Mouse (Mus musculus): ENCODE measurements around the gene D930007J09Rik. TPM values are rescaled to one million over a fixed set of nuclear protein-coding genes. Genes with fewer than 3 reads are reported as not detected.

Gene D930007J09Rik
- total RNA-seq, 2 experiments from 2014 or later, result not detected

DNA sequence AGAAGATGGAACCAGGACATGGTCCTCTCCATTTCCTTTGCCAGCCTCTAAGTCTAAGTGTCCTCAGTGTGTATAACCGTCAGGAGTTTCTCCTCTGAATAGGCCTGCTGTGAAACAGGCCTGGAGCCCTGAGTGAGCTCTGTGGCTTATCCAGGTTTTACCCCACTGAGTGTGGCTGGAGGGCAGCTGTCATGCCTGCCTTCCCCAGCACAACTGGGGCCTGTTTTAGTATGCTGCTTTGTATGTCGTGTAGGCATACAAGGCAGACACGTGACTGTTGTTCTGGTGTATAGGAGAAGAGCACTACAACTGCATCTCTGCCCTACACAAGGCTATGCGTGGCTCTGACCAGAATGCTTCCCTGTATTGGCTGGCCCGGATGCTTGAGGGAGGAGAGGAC lies 17.3 kb upstream of the D930007J09Rik start:
- DNase-seq, result no peak

DNA sequence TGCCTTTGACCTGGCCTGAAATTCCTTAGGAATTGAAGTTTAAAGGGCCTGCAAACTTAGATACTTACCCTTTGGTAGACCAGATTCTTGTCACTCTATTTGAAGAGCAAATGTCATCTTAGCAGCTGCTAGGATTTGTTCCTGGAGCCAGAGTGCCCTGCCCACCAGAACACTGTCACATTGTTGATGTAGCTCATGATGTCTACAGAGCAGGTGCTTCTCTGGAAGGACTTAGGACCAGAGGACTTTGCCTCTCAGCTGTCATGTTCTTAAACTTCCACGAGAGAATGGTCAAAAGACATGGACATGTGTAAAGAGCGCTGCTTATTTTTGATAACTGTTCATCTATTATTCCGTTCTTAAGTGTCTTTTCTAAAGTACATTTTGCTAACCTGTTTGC lies 16.6 kb upstream of the D930007J09Rik start:
- DNase-seq, result no peak

DNA sequence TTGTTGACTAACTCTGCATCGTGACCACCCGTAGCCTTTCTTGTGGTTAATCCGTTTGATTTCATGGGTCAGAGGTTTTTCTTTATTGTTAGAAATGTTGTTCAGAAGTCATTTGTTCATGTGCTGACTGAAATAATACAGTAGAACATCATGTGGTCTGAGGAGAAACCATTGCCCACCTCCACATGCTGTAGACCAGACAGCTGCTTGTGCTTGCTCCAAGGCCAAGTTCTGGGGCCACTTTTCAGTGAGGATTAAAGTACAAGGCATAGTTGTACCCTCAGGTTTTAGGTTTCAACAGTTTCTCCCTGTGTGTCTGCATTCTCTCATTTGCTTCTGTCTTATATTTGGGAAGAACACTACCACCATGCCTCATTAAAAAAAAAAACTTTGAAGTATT lies 5.0 kb upstream of the D930007J09Rik start:
- DNase-seq, result no peak

DNA sequence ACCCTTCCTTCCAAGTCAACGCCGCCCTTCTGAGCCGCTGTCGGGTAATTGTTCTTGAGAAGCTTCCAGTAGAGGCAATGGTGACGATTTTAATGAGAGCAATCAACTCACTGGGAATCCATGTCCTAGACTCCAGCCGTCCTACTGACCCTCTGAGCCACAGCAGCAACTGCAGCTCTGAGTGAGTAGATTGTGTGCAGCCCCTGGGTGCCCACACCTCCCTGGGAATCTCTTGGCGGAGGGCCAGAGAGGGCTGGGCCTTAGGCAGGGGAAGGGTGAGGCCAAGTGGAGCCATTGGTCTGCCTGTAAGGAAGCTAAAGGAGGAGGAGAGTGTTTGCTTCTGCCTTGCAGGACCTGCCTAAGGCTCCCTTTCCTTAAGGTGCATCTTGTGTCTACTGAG lies 4.2 kb upstream of the D930007J09Rik start:
- DNase-seq, result no peak

DNA sequence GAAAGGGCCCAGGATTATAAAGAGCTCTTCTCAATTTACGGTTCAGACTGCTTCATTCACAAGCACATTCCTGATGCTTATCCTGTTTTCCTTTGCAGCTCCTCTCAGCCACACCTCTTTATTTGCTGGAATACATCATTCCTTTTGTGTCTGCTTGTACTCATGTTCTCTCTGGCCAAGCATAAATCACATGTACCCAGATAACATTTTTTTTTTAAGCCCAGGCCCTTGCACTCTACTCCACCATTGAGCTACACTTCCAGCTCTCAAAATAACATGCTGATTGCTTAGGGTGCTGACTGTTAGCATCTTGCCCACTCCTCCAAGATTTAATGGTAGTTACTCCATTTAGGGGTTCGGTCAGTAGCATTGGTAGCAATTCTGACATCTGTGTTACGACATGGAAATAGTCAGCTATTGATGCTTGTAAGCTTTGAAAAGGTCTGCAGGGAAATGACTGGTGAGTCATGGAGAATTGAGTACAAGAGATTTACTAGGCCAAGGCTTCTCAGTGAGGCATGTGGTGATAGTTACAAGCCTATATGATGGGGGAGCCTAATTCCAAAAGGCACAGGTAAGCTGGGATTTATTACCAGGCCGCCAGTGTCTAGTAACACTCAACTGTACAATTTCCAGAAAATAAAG lies 1.2 kb upstream of the D930007J09Rik start:
- DNase-seq, result no peak

DNA sequence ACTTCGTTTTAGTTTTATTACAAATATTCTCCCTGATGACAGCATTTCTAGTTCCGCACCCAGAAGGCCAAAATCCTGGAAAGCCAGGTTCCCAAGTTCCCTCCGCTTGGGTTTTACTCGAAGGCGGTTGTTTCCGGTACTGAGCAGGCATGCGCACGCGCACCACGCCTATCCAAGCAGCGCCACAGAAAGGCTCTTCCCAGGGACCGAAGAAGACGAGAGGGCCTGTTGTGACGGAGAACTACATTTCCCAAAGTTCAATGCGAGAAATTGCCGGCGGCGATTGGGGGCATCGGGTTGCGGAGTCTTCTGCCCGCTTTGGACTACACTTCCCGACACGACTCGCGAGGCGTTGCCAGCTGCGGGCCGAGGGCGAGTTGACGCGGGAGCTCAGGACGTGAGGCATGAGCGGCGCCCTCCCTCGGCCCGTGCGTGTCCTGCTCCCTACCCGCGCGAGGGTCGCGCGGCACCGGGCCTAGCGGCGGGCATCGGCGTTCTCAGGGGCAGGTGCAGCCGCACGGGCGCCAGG lies 892 bp downstream of the D930007J09Rik start, which contains the start of gene Wrnip1:
Gene Wrnip1, plus strand, starts transcription at position 346 of the 529 bp plus-strand sequence.
- DNase-seq, result peak; percentile 99

DNA sequence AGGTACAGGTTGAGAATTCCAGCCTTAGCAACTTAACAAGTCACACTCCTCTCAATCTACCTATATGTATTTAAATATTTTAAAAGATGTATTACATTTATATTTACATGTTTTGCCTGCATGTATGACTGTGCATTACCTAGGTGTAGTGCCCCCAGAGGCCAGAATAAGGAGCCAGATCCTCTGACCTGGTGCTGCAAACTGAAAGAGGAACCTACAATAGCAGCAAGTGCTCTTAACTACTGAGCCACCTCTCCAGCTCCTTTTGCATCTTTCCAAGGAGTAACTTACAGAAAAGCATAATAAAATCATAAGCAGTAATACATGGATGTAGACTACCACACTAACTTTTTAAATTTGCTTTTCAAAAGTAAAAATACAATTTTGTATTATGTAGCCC lies 1.8 kb downstream of the D930007J09Rik start:
- no peak for DNase-seq

DNA sequence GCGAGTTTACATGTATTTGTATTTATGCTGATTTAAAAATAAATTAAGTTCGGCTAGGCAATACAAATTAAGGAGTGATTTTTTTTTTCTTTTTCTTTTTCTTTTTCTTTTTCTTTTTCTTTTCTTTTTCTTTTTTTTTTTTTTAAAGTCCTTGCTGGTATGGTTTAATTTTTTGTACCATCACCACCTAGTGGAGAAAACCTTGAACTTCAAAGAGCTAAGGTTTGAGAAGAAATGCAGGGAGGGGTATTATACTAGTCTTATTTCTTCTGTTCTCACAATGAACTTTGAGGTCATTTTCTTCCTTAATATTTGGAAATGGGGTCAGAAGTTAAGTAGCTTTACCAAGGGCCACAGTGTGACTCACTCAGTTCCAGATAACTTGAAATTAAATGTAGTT lies 3.5 kb downstream of the D930007J09Rik start:
- DNase-seq, result no peak

DNA sequence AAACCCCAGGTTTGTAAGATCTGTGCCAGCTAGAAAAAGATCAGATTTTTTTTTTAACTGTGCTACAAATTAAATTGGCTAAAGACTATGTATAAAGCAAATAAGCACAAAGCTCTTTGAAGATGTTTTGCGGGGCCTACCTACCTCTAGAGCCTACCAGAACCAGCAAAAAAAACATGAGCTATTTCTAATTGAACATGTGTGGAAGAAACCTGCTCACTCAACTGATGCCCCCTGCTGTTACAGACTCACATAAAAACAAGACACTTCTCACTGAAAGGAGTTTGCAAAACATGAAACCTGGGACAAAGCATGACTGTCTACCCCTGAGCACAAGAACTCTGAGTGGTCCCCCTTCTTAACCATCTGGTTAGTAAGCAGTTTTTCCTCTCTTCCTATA lies 5.6 kb downstream of the D930007J09Rik start:
- DNase-seq, result no peak

DNA sequence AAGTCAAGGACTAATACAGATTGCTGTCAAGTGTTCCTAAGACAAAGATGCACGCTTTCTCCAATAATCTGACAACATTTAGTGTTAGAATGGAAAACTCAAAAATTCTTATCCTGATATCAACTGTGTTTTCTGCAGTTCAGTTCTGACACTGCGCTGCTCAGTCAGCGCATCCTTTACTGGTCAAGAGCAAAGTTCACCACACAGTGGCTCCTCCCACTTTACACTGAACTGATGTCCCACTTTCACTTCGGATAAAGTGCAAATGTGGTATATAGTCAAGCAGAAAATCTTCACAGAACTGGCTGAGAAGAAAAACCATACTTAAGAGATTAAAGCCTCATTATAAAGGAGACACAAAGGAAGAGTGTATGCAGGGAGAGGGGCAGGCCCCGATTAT lies 7.5 kb downstream of the D930007J09Rik start:
- no peak for DNase-seq

DNA sequence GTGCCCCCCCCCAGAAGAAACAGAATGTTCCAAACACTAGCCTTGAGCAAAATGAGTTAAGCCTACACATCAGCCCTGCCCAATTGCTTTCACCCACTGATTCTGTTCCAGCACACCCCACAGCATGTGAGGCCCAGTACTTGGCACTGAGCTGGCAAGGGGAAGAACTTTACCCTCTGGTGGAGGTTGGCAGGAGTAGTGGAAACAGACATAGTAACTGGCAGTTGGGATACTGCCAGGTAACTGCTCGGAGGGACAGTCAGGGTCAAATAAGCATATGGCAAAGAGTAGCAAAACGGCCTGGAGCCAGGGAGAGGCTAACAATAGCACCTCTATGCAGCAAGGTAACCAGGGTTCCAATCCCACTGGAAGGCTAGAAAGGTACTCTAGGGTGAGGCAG lies 8.0 kb downstream of the D930007J09Rik start:
- DNase-seq, result peak; percentile 83

DNA sequence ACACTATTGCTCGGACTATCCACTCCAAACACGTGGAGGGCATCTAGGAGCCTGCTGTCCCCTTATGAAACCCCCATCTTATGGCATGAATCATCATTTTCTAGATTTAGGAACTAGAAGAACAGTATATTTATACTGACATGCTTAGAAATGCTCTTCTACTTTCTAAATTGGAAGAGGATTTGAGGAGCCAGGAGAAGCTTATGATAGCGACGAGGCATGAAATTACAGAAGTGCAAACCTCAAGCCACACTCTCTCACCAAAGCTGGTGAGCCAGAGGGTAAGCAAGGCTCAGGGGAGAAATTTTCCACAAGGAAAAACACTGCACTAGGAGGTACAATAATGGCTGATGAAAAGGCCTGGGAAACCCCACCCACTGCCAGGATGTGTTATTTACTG lies 12.9 kb downstream of the D930007J09Rik start:
- DNase-seq, result no peak

DNA sequence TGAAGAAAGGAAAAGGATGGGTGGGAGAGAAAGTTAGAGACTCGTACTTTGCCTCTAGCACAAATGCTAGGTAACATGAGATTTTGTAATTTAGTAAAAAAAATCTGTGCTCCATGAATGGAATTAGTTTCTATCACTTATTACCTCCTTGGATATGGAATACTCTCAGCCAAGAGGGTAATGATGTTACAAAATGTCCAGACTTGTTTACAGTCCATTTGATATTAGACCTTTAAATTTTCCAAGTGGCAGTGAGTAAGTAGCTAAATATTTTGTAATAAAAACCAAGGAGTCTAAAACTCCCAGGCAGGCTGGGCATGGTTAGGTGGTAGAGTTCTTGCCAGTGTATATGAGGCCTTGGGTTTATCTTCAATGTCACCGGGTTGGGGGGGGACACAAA lies 15.1 kb downstream of the D930007J09Rik start:
- no peak for DNase-seq

DNA sequence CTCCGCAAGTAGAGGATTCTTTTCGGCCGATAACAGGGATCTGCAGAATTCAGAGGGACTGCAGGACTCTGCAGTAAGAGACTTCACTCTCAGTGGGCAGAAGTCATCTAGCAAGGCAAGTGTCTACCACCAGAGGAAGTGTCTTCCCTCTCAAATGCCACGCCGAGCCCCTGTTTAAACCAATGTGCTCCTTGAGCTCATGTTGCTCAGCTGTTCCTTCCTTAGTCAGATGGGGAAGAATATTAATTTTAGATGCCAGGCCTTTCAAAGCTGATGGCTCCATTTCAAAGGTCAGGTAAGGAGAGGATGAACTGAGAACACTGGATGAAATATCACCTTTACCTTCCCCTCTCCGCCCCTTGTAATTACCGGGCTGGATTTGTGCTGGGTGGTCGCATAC lies 18.8 kb downstream of the D930007J09Rik start, which contains the start of gene Mylk4:
Gene Mylk4, minus strand, starts transcription at position 139 of the 400 bp plus-strand sequence.
- DNase-seq, result peak; percentile 53

DNA sequence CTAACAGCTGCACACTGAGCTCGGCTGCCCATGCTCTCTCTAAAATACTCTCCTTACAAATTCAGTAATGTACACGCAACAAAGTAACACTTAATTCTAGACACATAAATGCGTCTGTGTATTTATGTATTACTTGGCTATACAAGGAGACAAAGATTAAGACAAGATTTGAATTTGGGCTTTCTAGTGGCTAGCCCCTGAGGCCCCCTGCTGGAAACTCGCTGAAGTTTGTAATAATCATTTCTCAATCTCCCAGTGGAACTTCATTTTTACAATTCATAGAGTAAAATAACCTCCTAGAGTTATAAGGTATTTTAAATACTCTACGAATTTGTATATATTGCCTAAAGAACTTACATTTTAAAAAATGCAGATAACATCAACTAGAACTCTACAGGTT lies 19.6 kb downstream of the D930007J09Rik start:
- no peak for DNase-seq

DNA sequence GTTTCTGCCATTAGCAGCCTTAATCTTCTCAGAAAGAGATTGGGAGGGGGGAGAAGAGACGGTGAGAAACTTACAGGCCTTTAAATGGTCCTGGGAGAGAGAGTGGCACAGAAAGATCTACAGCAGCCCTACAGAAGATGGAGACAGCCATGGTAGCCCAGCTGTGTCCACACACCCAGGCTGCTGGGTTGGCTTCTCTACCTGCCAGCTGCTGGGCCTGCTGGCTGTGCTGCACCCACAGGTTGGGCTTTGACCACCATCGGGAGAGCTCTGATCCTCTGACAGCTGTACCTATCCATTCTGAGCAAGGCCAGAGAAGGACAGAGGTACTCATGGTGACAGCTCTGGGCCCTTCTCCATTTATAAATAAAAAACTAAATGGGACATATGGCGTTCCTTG lies 23.8 kb downstream of the D930007J09Rik start:
- DNase-seq, result no peak

DNA sequence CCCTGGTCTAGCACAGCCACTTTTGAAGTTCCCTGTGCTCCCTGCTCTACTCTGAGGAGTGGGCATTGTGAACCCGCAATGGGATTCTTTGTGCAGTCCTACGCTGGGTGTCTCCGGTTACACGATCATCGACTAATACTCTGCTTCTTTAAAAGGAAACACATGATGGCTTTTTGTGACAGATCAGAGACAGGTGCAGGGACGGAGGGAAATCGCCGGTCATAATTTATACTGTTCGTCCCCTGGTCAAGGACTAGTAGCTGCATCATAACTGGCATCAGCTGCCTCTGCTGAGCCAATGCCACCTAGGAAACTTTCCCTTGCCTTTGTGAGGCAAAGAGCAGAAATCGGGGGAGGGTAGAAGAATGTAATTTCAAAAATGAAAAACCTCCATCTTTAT lies 26.3 kb downstream of the D930007J09Rik start:
- peak; percentile 55 for DNase-seq

DNA sequence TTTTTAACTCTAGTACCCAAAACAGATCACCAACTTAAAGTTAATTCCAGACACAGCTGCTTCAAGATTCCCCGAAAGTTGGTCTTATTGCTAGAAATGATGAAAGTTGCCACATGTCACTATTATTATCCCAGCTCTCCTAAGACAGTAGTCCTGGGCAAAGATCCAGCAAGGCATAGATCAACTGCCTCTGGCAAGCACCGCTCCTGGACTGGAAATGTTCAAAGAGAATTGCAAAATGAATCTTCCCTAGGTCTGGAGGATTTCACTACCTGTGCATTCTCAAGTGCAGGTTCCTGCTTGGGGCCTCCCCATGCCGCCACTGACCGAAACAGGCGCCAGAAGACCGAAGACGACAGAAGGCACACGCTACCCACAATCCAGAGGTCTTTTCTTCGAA lies 26.8 kb downstream of the D930007J09Rik start:
- DNase-seq, result no peak

DNA sequence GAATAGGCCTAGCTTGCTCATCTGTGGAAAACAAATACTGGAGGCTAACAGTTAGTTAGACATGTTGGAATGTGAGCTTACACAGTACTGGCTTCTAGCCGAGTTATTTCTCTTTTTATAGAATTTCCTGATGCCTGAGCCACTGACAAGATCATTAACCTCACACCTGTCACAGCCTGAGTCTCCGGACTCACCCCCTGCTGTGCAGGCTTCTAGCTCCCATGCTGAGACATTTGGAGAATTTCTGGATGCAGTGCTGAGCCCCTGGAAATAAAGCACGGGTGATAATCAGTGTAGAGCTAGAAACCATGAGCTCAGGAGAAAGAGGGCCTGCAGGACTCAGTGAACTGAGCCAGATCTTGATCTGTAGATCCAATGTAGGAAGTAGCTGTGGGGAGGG lies 32.7 kb downstream of the D930007J09Rik start:
- no peak for DNase-seq

DNA sequence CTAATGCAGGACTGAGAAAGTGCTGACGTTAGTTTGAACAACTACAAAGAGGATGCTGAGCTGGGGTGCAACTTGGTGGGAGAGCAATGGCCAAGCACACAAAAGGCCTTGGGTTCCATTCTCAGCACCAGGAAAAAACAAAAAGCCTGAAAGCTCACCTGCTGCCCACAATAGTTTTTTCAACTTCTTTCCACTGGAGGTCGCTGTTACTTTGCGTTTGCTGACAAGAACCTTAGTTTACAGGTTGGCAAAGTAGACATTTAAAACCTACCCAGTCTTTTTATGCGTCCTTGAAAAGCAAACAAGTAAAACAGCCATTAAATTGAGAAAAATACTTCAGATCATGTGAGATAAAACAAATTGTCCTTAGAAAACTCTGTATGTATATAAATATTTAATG lies 34.5 kb downstream of the D930007J09Rik start:
- no peak for DNase-seq

DNA sequence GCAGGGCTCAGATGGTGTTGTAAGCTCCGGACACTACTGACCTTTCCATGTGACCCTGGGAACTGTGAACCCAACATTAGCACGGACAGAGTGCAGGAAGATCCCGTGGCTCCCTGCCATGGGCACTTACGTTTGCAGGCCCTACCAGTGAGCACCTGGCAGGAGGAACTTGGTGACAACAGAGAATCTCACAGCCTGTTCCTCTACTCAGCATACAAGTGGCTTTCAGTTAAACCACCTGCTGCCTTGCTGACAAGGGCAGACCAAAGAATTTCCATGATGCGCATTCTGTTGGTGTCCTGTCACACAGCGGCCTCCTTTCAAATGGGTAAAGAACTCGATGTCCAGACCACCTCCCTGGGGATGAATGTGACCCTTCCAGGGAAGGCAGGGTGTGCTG lies 38.2 kb downstream of the D930007J09Rik start:
- peak; percentile 90 for DNase-seq

DNA sequence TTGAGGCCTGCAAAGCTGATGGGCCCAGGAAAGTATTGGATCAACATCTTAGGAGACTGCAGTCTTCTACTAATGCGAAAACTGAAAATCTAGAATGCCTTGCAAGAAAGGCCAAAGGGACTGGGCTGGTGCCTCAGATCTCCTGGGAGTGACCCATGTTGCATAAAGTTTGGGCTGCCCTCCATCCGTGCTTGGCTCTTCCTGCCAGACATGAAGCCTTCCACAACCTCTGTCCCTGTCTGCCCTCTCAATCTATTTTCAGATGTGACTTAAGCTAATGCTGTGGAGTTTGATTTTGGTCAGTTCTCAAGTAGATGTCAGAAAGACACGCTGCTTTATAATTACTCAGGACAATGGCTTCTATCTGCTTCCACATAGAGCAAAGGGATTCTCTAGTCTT lies 39.5 kb downstream of the D930007J09Rik start:
- DNase-seq, result peak; percentile 81

DNA sequence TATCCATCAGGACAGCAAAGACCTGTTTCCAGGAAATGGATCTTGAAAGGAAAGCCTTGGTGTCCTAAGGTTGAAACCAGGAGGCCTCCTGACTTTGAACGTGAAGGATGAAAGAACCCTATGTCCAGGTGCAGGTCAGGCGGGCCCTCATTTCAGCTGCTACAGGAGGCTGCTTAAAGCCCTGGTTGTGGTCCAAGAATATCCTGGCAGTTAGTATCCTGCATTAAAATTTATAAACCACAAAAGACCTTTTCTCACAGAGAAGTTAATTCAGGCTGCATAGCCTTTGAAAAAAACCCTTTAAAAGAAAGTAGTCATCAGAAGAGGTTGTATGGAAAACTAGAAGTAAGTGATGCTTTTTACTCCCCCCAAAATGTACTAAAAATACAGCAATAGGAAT lies 41.9 kb downstream of the D930007J09Rik start:
- no peak for DNase-seq

DNA sequence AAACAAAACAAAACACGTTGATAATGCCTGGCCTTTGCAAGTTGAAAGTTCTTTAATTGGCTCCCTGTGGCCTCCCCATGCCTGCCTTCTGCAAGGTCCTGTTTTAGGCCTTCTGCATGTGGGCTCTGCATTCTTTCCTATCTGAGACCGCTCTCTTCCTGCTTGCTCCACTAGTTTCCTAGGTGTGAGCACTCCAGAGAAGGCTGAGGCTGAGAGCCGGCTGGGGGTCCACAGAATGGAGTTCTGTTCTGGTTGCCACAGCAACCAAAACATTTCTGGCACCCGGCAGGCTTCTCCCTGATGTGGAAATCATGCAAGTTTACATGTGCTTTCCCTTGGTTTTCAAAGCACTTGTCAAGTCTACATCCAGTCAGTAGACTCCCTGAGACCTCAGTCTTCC lies 43.6 kb downstream of the D930007J09Rik start:
- DNase-seq, result no peak

Data from gastrocnemius, postnatal 25 days (tissue).